Mouse (Mus musculus) adrenal gland, postnatal 4 days (tissue): ENCODE results near the gene Macrod2. TPM values are rescaled to one million over a fixed set of nuclear protein-coding genes. Genes with fewer than 3 reads are reported as not detected.

Source experiments
- DNase-seq, 2 experiments: peaks; one replicate each; pipeline ENCODE4 v3.0.0; 2021 to 2022; ENCODE audit warnings: low spot score in 2 of 2, mixed read lengths in 2 of 2
- total RNA-seq, 2 experiments: library from RNA; stranded (reverse); gene quantifications; 2 replicates each; pipeline ENCODE4 v1.2.3; 2021

Macrod2 gene
- total RNA-seq, 2 experiments from 2014 or later, result 7.4 to 9.6 TPM

- DNase-seq, result no peak
Measured at GRCm38 (mm10) chr2:141591326-141591725, 1196.2 kb downstream of the Macrod2 start.

- DNase-seq, result no peak
Measured at GRCm38 (mm10) chr2:141594811-141595210, 1199.7 kb downstream of the Macrod2 start.

- DNase-seq, result no peak
Measured at GRCm38 (mm10) chr2:141617721-141618120, 1222.6 kb downstream of the Macrod2 start.

- DNase-seq, result no peak
Measured at GRCm38 (mm10) chr2:141618257-141618656, 1223.1 kb downstream of the Macrod2 start.

GRCm38 (mm10) chr2:141664051-141664450, 1268.9 kb downstream of the Macrod2 start:
- DNase-seq, result no peak

DNA sequence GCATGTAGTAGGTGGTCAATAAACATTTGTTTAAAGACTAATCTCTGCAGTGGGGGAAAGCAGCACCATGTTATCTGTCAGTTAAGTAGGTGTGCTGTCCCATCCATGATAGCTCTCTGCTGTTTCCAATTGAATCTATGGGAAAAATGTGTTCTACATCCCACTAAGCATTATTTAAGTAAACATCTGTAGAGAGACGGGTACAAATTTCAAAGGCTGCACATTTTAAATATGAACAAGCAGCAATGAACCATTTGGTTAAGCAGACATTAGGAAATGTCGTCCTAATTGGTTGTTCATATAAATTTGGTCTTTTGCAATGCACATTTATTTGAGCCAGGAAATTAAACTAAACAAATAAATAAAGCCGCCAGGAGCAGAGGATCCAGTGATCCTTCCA, 1277.7 kb downstream of the Macrod2 start:
- no peak for DNase-seq

- no peak for DNase-seq
Measured at GRCm38 (mm10) chr2:141673405-141673804, 1278.3 kb downstream of the Macrod2 start.

DNA sequence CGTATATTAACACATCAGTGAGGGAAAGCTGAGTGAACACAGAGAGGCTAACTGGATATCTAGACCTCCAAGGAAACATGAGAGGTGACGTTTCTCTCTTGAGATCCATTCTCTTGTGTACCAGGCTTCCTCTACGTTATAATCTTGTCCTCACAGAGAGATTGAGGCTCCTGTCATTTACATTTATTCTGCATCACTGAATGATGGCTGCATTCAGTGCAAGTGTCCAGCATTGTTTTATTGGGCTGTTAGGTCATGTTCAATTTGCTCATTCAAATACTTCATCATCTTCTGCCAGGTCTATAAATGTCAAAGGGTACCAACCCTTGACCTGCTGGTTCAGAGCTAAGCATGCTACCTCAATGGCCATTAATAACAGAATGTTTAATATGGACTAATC, 1302.4 kb downstream of the Macrod2 start:
- no peak for DNase-seq

DNA sequence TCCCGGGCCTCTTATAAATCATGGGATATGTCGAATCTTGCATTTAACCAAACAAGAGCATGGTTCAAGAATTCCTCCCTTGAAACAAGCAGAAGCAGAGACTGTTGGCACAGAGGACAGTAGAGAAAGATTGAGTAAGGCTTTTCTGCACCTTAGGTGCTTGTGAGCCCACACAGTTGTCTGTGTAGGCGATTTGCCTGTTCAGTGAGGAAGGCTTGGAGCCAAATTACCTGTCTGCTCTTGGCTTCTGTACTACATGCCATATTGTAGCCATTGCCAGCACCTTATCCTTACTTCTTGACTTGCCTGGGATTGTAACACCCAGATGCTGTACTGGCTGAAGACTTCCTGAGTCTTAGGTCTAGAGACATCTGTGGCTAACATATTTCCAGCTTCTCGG, 1303.2 kb downstream of the Macrod2 start:
- DNase-seq, result no peak

DNA sequence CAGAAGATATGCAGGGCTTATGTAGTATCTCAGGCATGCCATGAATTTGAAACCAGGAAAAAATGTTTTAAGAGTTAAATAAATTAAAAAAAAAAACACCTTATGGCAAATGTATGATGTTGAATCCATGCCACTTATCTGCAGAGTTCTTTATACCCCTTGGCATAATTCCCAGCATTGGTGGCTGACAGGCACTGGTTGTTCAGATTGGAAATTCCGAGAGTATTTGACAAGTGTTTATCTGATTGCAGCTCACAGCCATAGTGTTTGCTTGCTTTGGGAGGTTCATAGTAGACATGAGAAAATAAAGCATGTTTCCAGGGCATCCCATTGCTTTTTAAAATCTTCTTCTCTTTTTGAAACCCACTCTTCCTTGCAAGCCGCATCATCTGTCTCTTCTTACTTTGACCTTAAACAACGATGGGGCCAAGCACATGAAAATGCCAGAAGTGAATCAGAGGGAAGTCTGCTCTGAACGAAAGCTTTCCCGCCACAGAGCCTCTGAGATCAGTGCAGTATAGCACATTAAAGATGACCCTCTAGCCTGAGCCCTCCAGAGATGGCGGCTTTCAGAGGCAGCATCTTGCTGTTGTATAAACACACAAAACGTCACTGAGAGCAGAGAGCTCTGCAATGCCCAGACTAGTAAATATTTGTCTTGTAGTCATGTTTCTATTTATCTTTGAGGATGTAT, 1305.8 kb downstream of the Macrod2 start:
- no peak for DNase-seq

DNA sequence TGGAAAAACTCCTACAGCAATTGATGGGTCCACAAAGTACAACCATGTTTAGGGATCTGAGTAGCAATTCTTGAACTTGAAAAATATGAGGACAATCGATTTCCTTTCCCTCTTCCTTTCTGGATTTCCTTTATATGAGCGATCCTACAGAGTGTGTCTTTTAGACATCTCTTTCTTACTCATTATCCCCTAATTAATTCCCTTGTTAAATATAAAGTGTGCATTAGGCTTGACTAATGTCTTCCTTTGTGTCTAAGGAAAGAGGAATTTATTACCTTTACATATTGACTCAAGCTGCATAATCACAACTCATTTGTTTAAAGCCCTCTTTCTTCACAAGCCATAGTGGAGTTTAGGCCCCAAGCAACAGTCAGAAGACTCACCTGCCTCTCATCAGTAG, 1316.7 kb downstream of the Macrod2 start:
- no peak for DNase-seq

- DNase-seq, result no peak
Measured at GRCm38 (mm10) chr2:141712265-141712664, 1317.2 kb downstream of the Macrod2 start.

DNA sequence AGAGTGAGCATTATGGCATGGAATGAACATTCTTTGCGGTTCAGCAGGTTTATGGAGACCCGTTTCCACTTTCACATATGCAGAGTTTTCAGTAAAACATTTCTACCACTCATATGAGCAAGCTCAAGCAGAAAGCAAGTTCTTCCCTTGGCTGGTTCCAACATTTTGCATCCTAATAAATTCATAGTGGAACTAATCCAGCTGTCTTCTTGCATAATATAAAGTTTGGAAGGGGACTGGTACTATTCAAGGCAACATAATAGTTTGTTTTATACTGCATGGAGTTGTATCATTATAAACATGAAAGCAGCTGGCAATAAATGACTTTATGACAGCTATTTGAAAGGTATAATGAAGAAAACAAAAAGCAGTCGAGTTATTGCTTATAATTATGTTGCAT, 1320.0 kb downstream of the Macrod2 start:
- no peak for DNase-seq

DNA sequence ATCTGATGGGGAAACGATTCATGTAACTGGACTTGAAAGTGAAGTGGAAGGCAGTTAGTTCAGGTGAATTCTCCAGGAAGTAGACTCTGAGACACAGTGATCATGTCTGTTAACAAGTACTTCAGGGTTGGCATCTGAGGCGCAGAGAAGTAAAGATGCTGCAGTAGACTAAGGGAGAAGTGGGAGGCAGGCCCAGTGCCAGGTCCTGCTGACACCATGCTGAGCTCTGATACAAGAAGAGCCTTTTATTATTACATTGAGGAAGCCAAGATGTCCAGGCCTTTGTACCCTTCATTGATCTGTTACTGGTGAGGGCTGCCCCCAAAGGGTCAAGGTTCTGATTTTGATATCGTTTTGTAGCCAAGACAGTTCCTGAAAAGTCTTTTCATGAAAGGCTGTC, 1327.4 kb downstream of the Macrod2 start:
- DNase-seq, result no peak

DNA sequence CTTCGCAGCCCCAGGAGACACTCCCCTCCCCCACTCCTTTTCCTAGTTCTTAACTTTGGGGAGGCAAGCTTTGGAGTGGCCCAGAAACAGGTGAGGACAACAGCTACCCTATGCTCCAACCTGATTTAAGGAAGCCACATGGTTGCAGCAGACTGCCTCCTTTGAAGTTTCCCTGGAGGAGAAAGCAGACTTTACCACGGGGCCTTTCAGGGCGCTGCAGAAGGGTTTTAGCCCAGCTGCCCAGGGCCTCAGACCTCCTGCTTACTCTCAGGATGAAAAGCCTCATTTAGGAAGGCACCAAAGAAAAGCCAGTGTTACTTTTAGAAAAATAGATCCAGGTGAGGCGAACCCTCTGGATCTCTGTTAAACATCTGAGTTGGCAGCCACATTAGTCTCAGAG, 1333.9 kb downstream of the Macrod2 start:
- no peak for DNase-seq

GRCm38 (mm10) chr2:141736685-141737456, 1341.8 kb downstream of the Macrod2 start:
- DNase-seq, result no peak

DNA sequence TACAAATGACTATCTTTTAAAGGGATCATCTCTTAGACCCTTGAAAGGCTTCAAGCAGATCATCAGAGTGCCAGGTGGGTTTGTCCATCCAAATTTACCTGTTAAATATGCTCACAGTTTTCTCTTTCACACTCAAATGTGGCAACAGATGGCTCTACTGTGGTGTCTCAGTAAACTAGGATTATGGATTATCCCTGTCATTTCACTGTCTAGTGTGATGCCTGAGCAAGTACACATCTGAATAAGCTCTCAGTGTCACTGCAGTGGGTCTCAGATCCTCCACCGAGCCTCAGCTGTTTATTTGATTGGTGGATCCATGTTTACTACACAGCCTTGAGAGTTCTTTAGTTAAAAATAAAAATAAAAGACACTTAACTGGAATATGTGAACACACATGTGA, 1343.6 kb downstream of the Macrod2 start:
- DNase-seq, result no peak

DNA sequence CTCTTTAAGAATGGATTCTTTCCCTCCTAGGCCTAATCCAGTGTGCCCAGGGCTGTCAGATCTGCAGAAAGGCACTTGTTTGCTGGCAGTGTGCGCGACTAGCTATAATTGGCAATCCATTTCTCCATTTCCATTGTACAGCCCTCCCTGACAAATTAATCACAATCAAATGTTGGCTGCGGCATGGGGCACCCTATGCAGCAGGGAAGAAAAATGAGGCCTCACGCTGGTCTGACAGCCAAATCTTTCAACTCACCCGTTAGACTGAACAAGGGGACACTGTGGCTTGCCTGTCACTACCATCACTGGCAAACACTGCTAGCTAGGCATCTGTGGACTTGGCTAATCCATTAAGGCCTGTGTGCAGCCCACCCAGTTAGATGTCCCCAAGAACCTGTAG, 1345.2 kb downstream of the Macrod2 start:
- DNase-seq, result no peak

GRCm38 (mm10) chr2:141800236-141800635, 1405.1 kb downstream of the Macrod2 start:
- DNase-seq, result no peak

- no peak for DNase-seq
Measured at GRCm38 (mm10) chr2:141800909-141801308, 1405.8 kb downstream of the Macrod2 start.

- no peak for DNase-seq
Measured at GRCm38 (mm10) chr2:141816266-141816665, 1421.2 kb downstream of the Macrod2 start.

DNA sequence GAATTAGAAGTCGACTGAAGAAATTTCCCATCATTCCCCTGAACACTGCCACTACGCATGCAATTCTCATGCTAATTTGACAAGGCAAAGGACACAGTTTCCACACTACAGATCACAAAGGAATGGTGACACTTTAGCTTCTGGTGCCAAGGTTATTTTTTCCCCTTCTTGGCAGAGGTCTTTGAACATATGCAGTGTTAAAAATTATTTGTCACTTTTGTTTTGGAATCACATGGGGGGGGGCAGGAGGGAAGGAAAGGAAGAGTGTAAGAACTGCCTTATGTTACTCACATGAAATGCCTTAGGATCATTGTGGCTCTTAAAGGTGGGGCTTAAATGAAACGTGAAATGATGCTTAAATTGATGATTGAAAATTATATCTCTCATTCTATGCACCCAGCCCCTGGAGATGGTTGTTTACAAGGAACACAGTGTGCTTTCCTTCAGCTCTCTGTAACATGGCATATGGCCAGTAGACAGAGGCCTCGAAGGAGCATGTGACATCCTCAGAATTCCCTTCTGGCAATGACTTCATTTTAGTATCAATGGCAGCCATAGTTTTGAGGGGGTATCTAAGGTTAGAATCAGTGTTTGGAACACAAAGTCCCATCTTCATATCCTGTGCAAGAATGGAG, 1422.6 kb downstream of the Macrod2 start:
- no peak for DNase-seq
